ENCODE assay signal across 28 mouse cellular contexts in the genomic region with DNA sequence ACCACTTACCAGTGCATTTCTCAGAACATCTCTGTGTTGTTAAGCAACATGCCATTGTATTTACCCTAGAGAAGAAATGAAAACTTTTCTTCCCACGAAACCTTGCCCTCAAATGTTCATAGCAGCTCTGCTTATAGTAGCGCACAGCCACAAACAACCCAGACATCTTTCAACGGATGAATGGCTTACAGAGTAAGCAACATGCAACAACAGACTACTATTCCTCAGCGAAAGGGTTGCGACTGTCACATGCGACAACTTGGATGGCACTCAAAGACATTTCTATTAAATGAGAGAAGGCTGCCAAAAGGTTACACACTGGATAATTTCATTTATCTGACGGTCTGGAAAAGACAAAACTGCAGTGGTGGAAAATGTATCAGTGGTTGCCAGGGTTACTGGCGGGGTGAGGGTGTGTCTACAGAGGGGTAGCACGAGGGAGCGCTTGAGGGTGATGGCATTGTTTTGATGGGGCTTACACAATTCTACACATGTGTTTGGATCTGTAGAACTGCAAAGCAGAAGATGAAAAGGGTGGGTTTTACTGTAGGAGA.
DNase-seq lines count a peak whose midpoint lies in the region; ATAC-seq and TF ChIP-seq lines count a peak whose summit lies in the region.
"Had no signal": no experiment of that assay in that cellular context is flagged by ENCODE, and none has a peak within 500 bp of the region (broad histone marks: within the 10 kb centered on the region; RNA-seq: fewer than 3 reads in every experiment).

No protein-coding gene starts in this region.

- no peak overlapping the region for H3K4me2 ChIP-seq in hindbrain, embryonic 14.5 days (replicated peaks)
- H3K4me2 ChIP-seq in hindbrain, embryonic 13.5 days = no peak overlapping the region
- no peak overlapping the region for H3K4me2 ChIP-seq in lung, embryonic 14.5 days
- H3K4me2 ChIP-seq in midbrain, postnatal 0 days (ENCODE audit: low read depth, low read length, poor library complexity, severe bottlenecking) = no peak overlapping the region
- H3K4me2 ChIP-seq in midbrain, embryonic 15.5 days = no peak overlapping the region
- no peak overlapping the region for H3K4me2 ChIP-seq in embryonic facial prominence, embryonic 14.5 days (ENCODE audit: low read depth, low read length)
- H3K4me2 ChIP-seq: forebrain, embryonic 13.5 days; heart, embryonic 13.5 days; kidney, embryonic 15.5 days; limb, embryonic 13.5 days; lung, embryonic 15.5 days; neural tube, embryonic 12.5 days had no signal

- no peak for ATAC-seq in hindbrain, embryonic 14.5 days (ENCODE audit: low FRiP score)
- no peak for ATAC-seq in hindbrain, embryonic 13.5 days (ENCODE audit: low FRiP score)
- ATAC-seq in lung, embryonic 14.5 days (ENCODE audit: insufficient read depth) = peak; percentile 42; the same call in 1 of the 2 replicates
- ATAC-seq in midbrain, postnatal 0 days (ENCODE audit: low FRiP score) = no peak; the same call in 1 of the 2 replicates
- ATAC-seq in midbrain, embryonic 15.5 days (replicated peaks) = no peak
- ATAC-seq in embryonic facial prominence, embryonic 14.5 days (ENCODE audit: low read depth) = no peak
- ATAC-seq: activated CD4-positive, CD25-positive, alpha-beta regulatory T cell, adult 4 months; forebrain, embryonic 13.5 days had no signal

- DNase-seq in hindbrain, embryonic 14.5 days (ENCODE audit: low spot score) = peak; percentile 32
- DNase-seq in lung, embryonic 14.5 days = peak; percentile 43
- DNase-seq in lung, postnatal 14 days = no peak
- peak; percentile 67 for DNase-seq in midbrain, postnatal 0 days (ENCODE audit: low spot score)
- peak; percentile 49 for DNase-seq in embryonic facial prominence, embryonic 14.5 days (ENCODE audit: low spot score)
- no peak for DNase-seq in adrenal gland, postnatal 36 days
- DNase-seq: adrenal gland, adult 8-10 months; B cell, adult 2 months; cerebellum, adult 9-10 months; gastrocnemius, postnatal 25 days; heart, adult 18-20 months; heart, postnatal 14 days; kidney, adult 11 months; kidney, postnatal 36 days; layer of hippocampus, postnatal 36 days; thymus, postnatal 14 days had no signal

- no peak overlapping the region for H3K9ac ChIP-seq in hindbrain, embryonic 14.5 days
- H3K9ac ChIP-seq in hindbrain, embryonic 13.5 days = no peak overlapping the region
- no peak overlapping the region for H3K9ac ChIP-seq in lung, embryonic 14.5 days
- H3K9ac ChIP-seq in midbrain, postnatal 0 days (replicated peaks; ENCODE audit: low read length, poor library complexity, severe bottlenecking) = no peak overlapping the region
- no peak overlapping the region for H3K9ac ChIP-seq in midbrain, embryonic 15.5 days
- no peak overlapping the region for H3K9ac ChIP-seq in embryonic facial prominence, embryonic 14.5 days (ENCODE audit: low read depth, low read length)
- H3K9ac ChIP-seq: forebrain, embryonic 13.5 days; heart, embryonic 13.5 days; kidney, embryonic 15.5 days; limb, embryonic 13.5 days; liver, embryonic 14.5 days; lung, embryonic 15.5 days; neural tube, embryonic 12.5 days had no signal

- peaks cover 10% of the 10 kb centered on the region for H3K4me1 ChIP-seq in hindbrain, embryonic 14.5 days (replicated peaks; ENCODE audit: control insufficient read depth, insufficient read depth, low read length)
- peaks cover 13% of the 10 kb centered on the region for H3K4me1 ChIP-seq in hindbrain, embryonic 13.5 days (replicated peaks)
- peaks cover 11% of the 10 kb centered on the region for H3K4me1 ChIP-seq in lung, embryonic 14.5 days (ENCODE audit: insufficient read depth)
- no peaks in the 10 kb centered on the region for H3K4me1 ChIP-seq in midbrain, postnatal 0 days (ENCODE audit: insufficient read depth, low read length)
- 0 out of 2 replicates have a peak, but pooled peaks cover 2% of the 10 kb centered on the region for H3K4me1 ChIP-seq in midbrain, embryonic 15.5 days
- no peaks in the 10 kb centered on the region for H3K4me1 ChIP-seq in embryonic facial prominence, embryonic 14.5 days (ENCODE audit: control insufficient read depth, insufficient read depth, low read length)

- H3K9me3 ChIP-seq in hindbrain, embryonic 14.5 days (ENCODE audit: control insufficient read depth, low read length) = peaks cover 13% of the 10 kb centered on the region; the same call in 1 of the 2 replicates
- peaks cover 15% of the 10 kb centered on the region; the same call in 1 of the 2 replicates for H3K9me3 ChIP-seq in hindbrain, embryonic 13.5 days
- H3K9me3 ChIP-seq in lung, embryonic 14.5 days (ENCODE audit: low read depth, low read length) = no peaks in the 10 kb centered on the region
- H3K9me3 ChIP-seq in midbrain, postnatal 0 days (ENCODE audit: low read length) = no peaks in the 10 kb centered on the region
- no peaks in the 10 kb centered on the region; the same call in 1 of the 2 replicates for H3K9me3 ChIP-seq in midbrain, embryonic 15.5 days
- peaks cover 14% of the 10 kb centered on the region for H3K9me3 ChIP-seq in embryonic facial prominence, embryonic 14.5 days (ENCODE audit: control insufficient read depth, low read length)
- H3K9me3 ChIP-seq: lung, embryonic 15.5 days; neural tube, embryonic 12.5 days had no signal

- 59% methylated on average over 10 of the region's 10 CpGs for WGBS in hindbrain, embryonic 14.5 days
- 67% methylated on average over 10 of the region's 10 CpGs for WGBS in hindbrain, embryonic 13.5 days
- WGBS in lung, embryonic 14.5 days = 66% methylated on average over 10 of the region's 10 CpGs
- 50% methylated on average over 10 of the region's 10 CpGs for WGBS in midbrain, postnatal 0 days
- 66% methylated on average over 10 of the region's 10 CpGs for WGBS in midbrain, embryonic 15.5 days
- 65% methylated on average over 10 of the region's 10 CpGs for WGBS in embryonic facial prominence, embryonic 14.5 days

- H3K4me3 ChIP-seq in hindbrain, embryonic 14.5 days (replicated peaks; ENCODE audit: low read length) = no peak overlapping the region
- H3K4me3 ChIP-seq in hindbrain, embryonic 13.5 days = no peak overlapping the region
- no peak overlapping the region for H3K4me3 ChIP-seq in lung, embryonic 14.5 days (ENCODE audit: low read depth, low read length)
- H3K4me3 ChIP-seq in midbrain, postnatal 0 days (ENCODE audit: low read depth, low read length) = no peak overlapping the region
- no peak overlapping the region for H3K4me3 ChIP-seq in midbrain, embryonic 15.5 days
- no peak overlapping the region for H3K4me3 ChIP-seq in embryonic facial prominence, embryonic 14.5 days (ENCODE audit: low read depth, low read length)
- H3K4me3 ChIP-seq: erythroblast, embryonic 14.5 days; forebrain, embryonic 13.5 days; heart, embryonic 13.5 days; kidney, embryonic 15.5 days; limb, embryonic 13.5 days; lung, embryonic 15.5 days; neural tube, embryonic 12.5 days had no signal

- no peaks in the 10 kb centered on the region for H3K27me3 ChIP-seq in hindbrain, embryonic 14.5 days (ENCODE audit: control insufficient read depth, insufficient read depth, low read length)
- H3K27me3 ChIP-seq in hindbrain, embryonic 13.5 days = no peaks in the 10 kb centered on the region
- H3K27me3 ChIP-seq in lung, embryonic 14.5 days (ENCODE audit: insufficient read depth, low read length) = no peaks in the 10 kb centered on the region
- no peaks in the 10 kb centered on the region for H3K27me3 ChIP-seq in midbrain, postnatal 0 days (ENCODE audit: insufficient read depth, low read length)
- H3K27me3 ChIP-seq in midbrain, embryonic 15.5 days (replicated peaks) = no peaks in the 10 kb centered on the region
- H3K27me3 ChIP-seq in embryonic facial prominence, embryonic 14.5 days (replicated peaks; ENCODE audit: control insufficient read depth, insufficient read depth, low read length) = no peaks in the 10 kb centered on the region
- H3K27me3 ChIP-seq: forebrain, embryonic 13.5 days; kidney, embryonic 15.5 days; limb, embryonic 13.5 days; lung, embryonic 15.5 days; neural tube, embryonic 12.5 days had no signal

- no peaks in the 10 kb centered on the region for H3K36me3 ChIP-seq in hindbrain, embryonic 14.5 days (replicated peaks; ENCODE audit: control insufficient read depth, insufficient read depth)
- H3K36me3 ChIP-seq in hindbrain, embryonic 13.5 days = no peaks in the 10 kb centered on the region
- no peaks in the 10 kb centered on the region for H3K36me3 ChIP-seq in lung, embryonic 14.5 days (ENCODE audit: insufficient read depth)
- H3K36me3 ChIP-seq in midbrain, postnatal 0 days (ENCODE audit: insufficient read depth, low read length) = no peaks in the 10 kb centered on the region
- no peaks in the 10 kb centered on the region for H3K36me3 ChIP-seq in midbrain, embryonic 15.5 days (replicated peaks)
- no peaks in the 10 kb centered on the region for H3K36me3 ChIP-seq in embryonic facial prominence, embryonic 14.5 days (ENCODE audit: control insufficient read depth, insufficient read depth, low read length)
- H3K36me3 ChIP-seq: G1E; heart, embryonic 13.5 days; kidney, embryonic 15.5 days; limb, embryonic 13.5 days; lung, embryonic 15.5 days; neural tube, embryonic 12.5 days had no signal

- no peak overlapping the region for H3K27ac ChIP-seq in hindbrain, embryonic 14.5 days
- H3K27ac ChIP-seq in hindbrain, embryonic 13.5 days = no peak overlapping the region
- no peak overlapping the region for H3K27ac ChIP-seq in lung, embryonic 14.5 days (ENCODE audit: low read depth)
- no peak overlapping the region for H3K27ac ChIP-seq in midbrain, postnatal 0 days (ENCODE audit: low read depth, low read length)
- H3K27ac ChIP-seq in midbrain, embryonic 15.5 days = no peak overlapping the region
- H3K27ac ChIP-seq in embryonic facial prominence, embryonic 14.5 days (replicated peaks; ENCODE audit: low read depth, low read length) = no peak overlapping the region; the same call in 1 of the 2 replicates
- H3K27ac ChIP-seq: forebrain, embryonic 13.5 days; heart, embryonic 13.5 days; kidney, embryonic 15.5 days; limb, embryonic 13.5 days; liver, embryonic 14.5 days; lung, embryonic 15.5 days; neural tube, embryonic 12.5 days had no signal

- TF ChIP-seq CTCF in lung, embryonic 14.5 days (IDR thresholded peaks at IDR 0.05; ENCODE audit: low read depth) = no peak
- no peak for TF ChIP-seq CTCF in midbrain, postnatal 0 days (IDR thresholded peaks at IDR 0.05)

Comparison
In these comparisons a context has a peak if more than half of its experiments do, and no peak if none do; other contexts are left out.
1. DNase-seq: peak in hindbrain, embryonic 14.5 days (single experiment), lung, embryonic 14.5 days (single experiment), midbrain, postnatal 0 days (single experiment) and embryonic facial prominence, embryonic 14.5 days (single experiment); none in lung, postnatal 14 days (single experiment) and adrenal gland, postnatal 36 days (0 of 2).